Mouse (Mus musculus) kidney, adult 2 months (tissue): ENCODE results near the gene Klhdc7a.

Source experiments
- CTCF ChIP-seq: fragments of 200-500 bp; conservative IDR thresholded peaks from 2 replicates; pipeline ENCODE4 v1.5.1; 2011; ENCODE audit warnings: low read depth, mild to moderate bottlenecking, control low read depth, low read length, moderate library complexity, mixed read lengths; ENCODE audit not compliant: insufficient read depth, insufficient read length
- POLR2A ChIP-seq: fragments of 200-500 bp; IDR thresholded peaks from one replicate; pipeline ENCODE4 v1.6.1; 2011; ENCODE audit warnings: low read depth, low read length, control low read depth

- TF ChIP-seq CTCF (no peak), POLR2A (no peak)
Measured at GRCm38 (mm10) chr4:139916731-139917130, 51.1 kb downstream of the Klhdc7a start.
